Mouse (Mus musculus) kidney, adult 2 months (tissue): ENCODE measurements at regions not wholly inside any gene's neighbourhood (a gene's known extent, or its start where the extent isn't known, plus 50 kb on each side); places are given as distances from the start of the nearest gene placed in this dataset.

Experiments
- CTCF ChIP-seq: fragments of 200-500 bp; conservative IDR thresholded peaks from 2 replicates; pipeline ENCODE4 v1.5.1; 2011; ENCODE audit warnings: low read depth, mild to moderate bottlenecking, control low read depth, low read length, moderate library complexity, mixed read lengths; ENCODE audit not compliant: insufficient read depth, insufficient read length
- POLR2A ChIP-seq: fragments of 200-500 bp; IDR thresholded peaks from one replicate; pipeline ENCODE4 v1.6.1; 2011; ENCODE audit warnings: low read depth, low read length, control low read depth

DNA sequence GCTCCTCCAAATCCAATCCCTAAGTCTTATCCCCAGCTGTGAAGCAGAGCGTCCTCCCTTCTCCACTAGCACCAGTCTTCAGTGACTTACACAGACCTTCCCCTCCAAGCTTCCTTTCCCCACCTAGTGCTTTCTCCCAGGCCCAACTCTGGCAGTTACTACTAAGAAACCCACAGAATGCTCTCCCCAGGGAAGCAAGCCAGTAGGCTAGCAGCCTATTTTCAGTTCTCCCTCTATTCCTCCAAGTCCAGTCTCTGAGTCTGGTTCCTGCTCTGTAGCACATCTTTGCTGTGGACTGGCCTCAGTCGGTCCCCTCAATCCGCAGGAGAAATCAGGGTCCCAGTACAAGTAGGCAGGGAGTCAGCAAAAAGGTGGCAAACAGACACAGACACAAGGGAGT lies 1486.7 kb downstream of the Zfp704 start:
- no peak for TF ChIP-seq POLR2A
- TF ChIP-seq CTCF, result no peak
